Mouse (Mus musculus) 3134 (cell line): ENCODE results near the gene Zswim3.
A peak's percentile ranks its signal among the peaks of the same experiment; 100 is the strongest.

ENCODE experiments used
- DNase-seq: peaks from one replicate; pipeline ENCODE4 v3.0.0-alpha.2; 2011; ENCODE audit warnings: low spot score; ENCODE audit not compliant: insufficient read length; ENCODE audit errors: extremely low read depth

The Zswim3 gene

DNA sequence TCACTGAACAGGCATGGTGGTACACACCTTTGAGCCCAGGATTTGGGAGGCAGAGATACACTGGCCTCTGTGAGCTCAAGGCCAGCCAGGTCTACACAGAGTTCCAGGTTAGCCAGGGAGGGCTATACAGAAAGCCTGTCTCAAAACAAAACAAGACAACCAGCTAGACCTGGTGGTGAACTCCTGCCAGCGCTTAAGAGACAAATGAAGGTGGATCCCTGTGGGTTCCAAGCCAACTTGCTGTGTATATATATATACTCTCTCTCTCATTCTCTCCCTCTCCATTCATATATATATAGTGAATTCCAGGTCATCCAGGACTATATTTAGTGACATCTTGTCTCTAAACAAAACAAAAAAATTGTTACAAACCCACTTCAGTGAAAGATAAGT, 981 bp upstream of the Zswim3 start:
- DNase-seq = no peak

DNA sequence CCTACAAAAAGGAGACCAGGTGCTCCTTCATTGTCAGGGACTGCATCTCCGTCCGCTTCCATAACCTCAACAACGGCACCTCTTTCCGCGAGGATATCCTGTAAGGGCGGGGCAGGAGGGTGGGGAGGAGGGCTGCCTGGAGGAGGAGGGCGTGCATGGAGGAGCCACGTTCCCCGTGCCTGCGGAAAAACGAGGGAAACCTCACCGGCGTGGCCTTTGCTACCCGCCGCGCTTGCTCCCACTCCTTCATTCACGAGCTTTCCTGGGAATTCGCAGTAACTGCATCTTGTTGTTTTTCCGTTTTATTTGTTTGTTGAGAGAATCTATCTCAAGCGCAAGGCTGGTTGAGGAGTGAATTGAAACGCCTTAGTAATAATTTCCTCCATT, 427 bp downstream of the Zswim3 start:
- DNase-seq = no peak

DNA sequence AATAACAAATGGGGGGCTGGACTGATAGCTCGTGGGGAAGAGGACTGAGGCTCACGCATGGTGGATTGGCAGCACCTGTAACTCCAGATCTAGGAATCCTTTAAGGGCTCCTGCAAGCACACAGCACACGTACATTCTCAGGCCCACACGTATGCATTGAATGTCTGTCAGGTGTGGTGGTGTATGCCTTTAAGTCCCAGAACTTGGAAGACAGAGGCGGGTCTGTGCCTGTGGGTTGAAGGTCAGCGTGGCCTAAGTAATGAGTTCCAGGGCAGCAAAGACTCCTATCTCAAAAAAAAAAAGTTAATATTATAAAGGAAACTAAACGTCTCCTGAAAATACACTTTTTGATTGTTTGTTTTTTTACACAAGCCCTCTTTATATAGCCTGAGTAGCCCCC, 1.7 kb downstream of the Zswim3 start:
- no peak for DNase-seq

DNA sequence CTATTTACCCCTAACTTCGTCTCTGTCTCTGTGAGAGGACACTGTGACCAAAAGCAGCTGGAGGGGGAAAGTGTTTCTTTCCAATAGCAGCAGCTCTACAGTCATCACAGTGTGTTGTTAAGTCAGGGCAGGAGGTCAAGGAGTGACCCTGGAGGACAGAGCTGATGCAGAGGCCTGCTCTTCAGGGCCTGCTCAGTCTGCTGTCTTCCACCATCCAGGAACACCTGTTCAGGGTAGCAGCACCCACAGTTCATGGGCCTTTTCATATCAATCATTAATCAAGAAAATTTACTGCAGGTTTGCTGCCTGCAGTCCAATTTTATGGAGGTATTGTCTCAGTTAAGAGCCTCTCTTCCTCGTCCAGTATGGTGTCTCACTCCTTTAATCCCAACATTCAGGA, 8.7 kb downstream of the Zswim3 start:
- no peak for DNase-seq

DNA sequence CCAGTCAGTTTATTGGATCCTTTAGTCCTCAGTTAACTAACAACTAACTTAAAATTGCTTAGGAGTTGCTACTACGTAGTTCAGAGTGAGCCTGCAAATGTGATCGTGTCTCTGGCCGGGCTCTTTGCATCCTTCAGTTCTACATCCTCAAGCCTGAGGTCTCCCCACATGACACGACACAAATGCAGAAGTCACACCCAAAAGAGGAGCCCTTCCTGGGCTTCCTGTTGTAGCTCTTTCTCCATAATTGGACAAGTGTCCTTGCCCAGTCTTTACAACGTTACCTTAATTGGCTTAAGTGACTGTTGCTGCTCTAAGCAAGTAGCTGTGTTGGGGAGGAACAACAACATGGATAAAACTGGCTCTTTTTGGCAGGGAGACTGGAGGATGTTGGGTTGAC, 10.4 kb downstream of the Zswim3 start:
- DNase-seq = no peak

DNA sequence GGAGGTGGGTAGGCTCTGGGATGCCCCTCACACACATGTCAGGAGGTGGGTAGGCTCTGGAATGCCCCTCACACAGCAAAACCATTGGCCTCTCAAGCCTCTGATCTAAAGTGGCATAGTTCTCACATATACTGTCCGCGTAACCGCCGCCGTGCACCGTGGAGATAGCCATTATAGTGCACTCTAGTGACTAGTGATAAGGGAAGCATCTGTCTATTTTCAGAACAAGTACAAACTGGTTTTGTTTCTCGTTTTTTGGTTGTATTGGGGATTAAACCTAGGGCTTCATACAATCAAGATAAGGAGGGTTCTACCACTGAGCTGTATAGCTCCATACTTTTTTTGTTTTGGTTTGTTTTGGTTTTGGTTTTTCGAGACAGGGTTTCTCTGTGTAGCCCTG, 10.9 kb downstream of the Zswim3 start:
- no peak for DNase-seq

DNA sequence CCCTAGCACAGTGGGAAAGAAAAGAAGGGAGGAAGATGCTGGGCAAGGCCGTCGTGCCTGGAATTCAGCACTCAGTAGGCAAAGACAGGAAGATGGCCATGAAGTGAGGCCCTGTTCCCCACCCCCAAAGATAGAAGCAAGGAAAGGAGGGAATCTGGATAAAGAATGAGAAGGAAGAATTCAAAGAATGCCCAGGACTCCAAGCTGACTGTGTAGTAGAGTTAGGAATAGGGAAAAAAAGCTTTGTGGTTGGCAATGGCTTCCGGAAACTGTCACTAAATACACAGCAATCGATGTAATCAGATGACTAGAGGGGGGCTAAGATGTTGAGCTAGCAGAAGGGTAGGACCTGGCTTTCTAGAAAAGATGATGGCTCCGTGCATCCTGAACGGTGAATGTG, 12.3 kb downstream of the Zswim3 start:
- no peak for DNase-seq

DNA sequence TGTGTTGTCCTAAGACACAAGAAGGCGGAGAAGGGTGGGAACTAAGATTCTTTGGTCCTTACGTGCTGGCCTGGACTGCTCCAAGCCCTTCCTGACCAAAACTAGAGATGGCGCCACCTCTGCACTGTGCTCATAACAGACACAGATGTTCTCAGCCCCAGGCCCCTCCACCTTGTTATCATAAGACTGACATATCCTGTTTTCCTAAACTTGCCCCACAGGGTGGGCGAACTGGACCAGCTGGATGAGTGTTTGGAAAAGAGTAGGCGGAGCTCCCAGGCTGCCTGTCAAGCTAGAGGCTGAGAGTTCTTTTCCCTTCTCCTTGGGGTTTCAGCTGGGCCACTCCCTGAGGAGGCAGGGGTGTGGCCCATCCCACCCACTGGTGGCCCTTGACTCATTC, 12.8 kb downstream of the Zswim3 start:
- no peak for DNase-seq

DNA sequence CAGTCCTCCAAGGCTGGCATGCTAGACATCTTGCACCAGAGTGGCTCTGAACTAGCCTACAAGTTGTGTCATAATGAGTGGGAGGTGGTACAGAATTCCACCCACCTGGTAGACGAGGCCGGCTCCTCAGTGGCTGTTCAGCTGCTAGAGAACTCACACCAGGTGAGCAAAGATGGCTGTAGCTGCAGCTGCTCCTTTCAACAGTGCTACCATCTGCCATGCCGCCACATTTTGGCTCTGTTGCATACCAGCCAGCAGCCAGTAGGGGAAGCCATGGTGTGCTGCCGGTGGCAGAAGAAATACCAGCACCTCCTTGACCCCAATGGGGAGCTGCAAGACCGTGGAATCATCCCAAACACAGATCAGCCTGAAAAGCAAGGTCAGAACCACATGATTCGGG, 16.2 kb downstream of the Zswim3 start:
- no peak for DNase-seq

DNA sequence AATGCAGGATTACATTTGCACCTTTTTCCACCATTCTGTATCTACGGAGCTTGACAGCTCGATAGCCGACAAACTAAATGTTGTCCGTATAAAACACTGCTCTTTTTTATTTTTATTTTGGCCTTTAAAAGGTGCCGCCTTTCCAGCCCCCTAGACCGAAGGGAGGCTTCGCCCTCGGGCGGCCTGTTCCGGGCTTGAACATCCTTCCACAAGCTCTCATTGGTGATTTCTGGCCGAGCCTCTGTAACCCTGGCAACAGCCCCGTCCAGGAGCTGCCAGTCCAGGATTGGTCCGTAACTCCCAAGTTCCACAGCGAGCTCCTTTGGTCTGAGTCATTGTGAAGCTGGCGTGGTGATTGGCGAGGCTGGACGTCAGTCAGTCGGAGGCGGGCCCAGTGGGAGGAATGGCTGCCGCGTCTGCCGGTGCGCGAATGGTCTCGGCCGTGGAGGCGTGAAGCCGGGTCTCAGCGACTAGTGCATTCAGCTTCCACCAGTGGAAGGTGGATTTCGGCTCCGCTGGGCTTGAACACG, 17.8 kb downstream of the Zswim3 start, which contains the start of gene Zswim1:
Gene Zswim1, plus strand, starts transcription at position 51 of the 530 bp plus-strand sequence.
- DNase-seq = peak; percentile 96

DNA sequence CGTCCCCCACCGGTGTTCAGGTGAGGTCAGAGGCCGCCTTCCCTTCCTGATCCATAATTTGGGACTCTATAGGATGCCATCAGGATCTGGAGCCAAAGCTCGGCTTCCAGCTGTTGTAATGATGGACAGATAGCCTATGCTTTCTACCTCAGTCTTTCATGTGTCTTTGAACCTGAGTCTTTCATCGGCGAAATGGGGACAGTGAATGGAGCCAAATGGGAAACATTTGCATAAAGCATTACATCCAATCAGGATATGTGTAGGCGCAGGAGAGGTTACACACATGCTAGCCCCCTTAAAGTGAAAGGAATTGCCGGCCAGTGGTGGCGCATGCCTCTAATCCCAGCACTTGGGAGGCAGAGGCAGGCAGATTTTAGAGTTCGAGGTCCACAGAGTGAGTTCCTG, 18.3 kb downstream of the Zswim3 start:
- no peak for DNase-seq

DNA sequence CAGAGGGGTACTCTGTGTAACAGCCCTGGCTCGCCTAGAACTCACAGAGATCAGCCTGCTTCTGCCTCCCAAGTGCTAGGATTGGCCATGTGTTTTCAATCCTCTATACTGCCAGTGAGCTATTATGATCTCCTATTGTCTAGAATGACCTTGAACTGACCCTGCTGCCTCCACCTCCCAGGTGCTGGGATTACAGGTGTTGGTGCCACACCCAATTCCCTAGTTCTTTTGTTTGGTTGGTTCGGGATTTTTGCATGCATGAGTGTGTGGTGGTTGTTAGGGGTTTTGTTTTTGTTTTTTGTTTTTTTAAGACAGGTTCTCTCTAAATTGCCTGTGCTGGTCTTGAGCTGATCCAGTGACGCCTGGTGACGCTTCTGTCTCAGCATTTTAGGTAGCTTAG, 19.1 kb downstream of the Zswim3 start:
- DNase-seq = no peak

DNA sequence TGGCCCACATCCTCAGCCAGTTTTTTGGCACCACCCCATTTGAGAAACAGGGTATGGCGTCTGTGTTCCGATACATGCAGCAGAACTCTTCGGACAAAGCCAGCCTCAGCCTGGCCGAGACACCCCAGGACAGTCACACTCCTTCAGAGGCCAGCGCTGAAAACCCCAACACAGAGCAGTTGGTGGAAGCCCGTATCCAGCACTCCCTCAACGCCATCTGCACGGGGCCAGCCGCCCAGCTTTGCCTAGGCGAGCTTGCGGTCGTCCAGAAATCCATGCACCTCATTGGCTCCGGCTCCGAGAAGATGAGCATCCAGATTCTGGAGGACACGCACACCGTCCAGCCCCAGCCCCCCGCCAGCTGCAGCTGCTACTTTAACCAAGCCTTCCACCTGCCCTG, 20.6 kb downstream of the Zswim3 start:
- DNase-seq = no peak

DNA sequence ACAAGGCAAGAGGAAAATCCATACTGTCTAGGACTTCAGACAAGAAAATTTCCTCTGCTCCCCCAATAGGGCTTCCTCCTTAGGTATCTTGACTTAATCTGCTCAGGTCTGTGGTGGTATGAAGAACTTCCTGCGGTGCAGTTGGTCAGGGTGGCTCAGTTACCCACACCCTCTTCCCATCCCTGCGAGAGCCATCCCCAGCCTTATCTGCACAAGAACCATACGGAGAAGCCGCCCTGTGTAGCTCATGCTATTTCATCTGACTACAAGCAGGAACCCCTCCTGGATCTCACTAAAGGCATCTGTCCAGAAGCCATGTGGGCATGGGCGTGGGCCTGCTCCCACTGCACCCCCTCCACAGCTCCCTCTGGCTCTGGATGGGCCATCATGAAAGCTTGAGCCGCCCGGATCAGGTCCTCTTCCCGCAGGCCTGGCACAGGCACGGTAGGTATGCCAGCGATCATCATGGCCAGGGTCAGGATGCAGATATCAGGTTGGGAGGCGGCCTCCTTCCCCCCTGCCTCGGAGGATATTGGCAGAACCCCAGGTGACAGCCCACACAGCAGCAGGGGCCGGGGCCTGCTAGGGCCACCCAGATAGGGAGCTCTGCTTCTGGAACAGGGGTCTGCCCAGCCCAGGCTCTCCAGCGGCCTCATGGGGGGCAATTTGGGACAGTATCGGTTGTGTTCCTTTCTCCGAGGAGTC, 22.4 kb downstream of the Zswim3 start:
- no peak for DNase-seq

DNA sequence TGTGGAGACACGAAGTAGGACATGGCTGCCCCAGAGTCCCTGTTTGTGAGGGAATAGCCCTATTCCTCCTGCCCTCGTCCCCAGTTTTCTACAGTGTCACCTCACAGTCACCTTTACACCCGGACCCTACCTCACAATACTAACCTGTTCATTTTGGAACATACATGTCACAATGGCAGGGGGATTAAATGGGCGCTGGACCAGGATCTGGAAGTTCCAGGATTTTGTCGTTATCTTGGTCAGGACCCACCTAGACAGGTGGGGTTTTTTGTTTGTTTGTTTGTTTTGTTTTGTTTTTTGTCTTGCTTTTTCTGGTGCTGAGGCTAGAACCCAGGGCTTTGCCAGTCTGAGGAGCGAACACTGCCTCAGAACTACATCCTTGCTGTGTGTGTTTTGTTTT, 23.5 kb downstream of the Zswim3 start, which contains the start of gene Spata25:
Gene Spata25, minus strand, starts transcription at position 101 of the 400 bp plus-strand sequence.
- DNase-seq = no peak

DNA sequence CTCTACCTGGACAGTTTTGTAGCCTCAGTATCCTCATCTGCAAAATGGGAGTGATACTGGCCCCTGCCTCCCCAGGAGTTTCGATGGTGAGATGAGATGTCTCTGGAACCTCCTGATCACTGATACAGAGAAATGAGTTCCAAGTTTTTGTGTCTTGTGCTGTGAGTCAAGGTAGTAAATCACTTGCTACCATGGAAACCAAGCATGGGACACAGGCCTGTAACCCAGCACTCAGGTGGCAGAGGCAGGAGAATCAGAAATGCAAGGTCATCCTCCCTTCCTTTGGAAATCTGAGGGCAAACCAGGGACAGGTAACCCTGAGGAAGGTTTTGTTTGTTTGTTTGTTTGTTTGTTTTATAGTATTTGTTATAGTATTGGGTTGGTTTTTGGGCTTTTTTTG, 24.2 kb downstream of the Zswim3 start:
- DNase-seq = no peak

DNA sequence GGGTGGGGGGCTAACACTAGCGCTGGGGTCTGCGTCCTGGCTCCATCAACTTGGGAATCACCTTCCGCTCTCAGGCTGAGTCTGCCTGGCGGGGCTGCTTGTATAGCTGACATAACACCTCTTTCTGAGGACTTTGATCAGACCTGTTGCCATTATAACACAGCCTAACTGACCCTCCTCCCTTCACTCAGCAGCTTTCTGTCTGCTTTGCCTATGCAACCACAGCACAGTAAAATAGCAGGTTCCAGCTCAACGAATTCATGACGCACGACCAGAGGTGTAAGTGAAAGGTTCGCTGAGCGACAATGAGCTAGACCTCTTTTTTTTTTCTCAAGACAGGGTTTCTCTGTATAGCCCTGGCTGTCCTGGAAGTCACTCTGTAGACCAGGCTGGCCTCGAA, 26.1 kb downstream of the Zswim3 start:
- DNase-seq = no peak

DNA sequence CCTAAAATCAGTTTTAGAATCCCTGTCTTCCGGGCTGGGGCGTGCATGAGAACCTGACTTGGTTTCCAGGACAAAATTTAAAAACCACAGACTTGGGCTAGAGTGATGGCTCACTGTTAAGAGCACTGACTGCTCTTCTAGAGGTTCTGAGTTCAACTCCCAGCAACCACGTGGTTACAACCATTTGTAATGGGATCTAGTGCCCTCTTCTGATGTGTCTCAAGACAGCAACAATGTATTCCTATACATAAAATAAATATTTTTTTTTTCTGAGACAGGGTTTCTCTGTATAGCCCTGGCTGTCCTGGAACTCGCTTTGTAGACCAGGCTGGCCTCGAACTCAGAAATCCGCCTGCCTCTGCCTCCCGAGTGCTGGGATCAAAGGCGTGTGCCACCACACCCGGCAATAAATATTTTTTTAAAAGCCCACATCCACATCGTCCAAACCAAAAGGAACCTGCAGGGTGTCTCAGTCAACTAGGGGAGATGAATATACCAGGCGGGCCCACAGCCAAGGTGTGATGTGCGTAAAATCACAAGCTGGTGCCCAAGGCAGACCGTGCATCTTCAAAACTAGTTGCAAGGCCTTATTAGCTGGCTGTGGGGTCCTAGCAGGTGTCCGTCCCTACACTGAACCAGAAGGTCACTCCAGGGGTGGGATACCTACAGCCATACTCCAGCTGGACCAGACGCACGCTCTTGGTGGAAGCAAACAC, 27.3 kb downstream of the Zswim3 start:
- DNase-seq = no peak

DNA sequence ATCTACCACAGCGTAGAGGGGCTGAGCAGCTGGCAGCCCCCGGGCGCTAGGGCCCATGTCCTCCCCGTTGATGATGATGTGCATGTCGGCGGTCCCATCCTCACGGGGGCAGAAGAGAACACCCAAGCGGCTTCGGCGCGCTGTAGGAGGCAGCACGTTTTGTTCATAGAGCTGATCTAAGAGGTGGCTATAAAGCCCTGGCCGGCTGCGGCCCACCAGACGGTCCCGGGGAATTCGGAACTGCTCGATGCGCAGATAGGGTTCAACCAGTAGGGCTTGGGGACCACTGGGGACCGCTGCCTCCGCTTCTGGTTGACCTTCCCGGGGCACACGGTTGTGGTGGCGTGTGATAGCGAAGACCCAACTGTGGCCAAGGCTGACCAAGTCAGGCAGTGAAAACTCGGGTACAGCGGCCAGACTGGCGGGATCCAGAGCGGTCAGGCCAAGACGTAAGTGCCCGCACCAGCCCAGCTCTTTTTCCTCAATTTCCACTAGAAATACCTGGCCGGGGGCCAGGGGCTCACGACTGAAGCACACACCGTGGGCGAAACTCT, 27.9 kb downstream of the Zswim3 start, which contains the start of gene Ctsa:
Gene Ctsa, plus strand, starts transcription at position 126 of the 554 bp plus-strand sequence.
- DNase-seq = peak; percentile 42

DNA sequence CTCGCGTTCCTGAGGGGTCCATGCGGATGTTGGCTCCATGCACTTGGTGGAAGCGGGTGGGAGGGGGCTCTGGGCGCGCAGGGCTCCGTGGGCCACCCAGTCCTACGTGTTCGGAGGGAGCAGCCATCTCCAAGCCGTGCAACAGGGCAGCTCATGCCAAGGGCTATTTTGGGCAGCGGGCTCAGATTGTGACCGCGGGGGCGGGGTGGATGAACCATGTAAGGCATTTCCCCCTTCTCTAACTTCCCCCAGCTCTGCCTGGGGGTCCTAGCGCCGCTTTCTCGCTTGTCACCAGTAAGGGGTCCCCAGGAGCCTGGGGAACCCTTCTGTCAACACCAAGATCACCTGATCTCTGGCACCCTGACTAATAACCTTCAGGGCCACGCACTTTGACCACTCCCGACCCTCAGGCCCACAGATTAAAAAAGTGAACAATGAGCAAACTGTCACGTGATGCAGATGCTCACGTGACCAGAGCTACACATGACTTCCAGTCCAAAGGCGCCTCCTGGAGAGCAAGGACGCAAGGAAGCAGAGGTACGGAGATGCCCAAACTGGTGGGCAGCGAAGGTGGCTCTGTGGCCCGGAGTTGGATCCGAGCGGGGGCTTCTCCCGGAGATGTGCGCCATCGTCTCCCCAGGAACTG, 28.5 kb downstream of the Zswim3 start, which contains the start of gene Neurl2:
Gene Neurl2, minus strand, starts transcription at position 143 of the 646 bp plus-strand sequence.
- DNase-seq = peak; percentile 79

DNA sequence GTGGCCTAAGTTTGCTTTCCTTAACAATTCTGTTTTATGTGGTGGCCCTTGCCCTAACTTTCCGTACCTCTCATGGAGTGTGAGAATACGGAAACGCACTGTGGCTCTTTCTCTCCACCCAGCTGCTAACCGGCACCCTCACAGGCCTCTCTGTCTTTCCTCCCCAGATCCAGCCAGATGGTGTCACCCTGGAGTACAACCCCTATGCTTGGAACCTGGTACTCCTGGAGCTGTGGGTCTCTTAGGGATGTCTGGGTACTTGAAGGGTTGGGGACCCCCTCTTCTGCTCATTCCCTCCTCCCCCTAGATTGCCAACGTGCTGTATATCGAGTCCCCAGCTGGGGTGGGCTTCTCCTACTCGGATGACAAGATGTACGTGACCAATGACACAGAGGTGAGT, 29.6 kb downstream of the Zswim3 start:
- no peak for DNase-seq
